Mouse (Mus musculus): Measurements from ENCODE around the gene Gm609. TPM values are rescaled to one million over a fixed set of nuclear protein-coding genes. Genes with fewer than 3 reads are reported as not detected.

Gene Gm609
- polyA plus RNA-seq, 1 experiment from 2014 or later: not detected

DNA sequence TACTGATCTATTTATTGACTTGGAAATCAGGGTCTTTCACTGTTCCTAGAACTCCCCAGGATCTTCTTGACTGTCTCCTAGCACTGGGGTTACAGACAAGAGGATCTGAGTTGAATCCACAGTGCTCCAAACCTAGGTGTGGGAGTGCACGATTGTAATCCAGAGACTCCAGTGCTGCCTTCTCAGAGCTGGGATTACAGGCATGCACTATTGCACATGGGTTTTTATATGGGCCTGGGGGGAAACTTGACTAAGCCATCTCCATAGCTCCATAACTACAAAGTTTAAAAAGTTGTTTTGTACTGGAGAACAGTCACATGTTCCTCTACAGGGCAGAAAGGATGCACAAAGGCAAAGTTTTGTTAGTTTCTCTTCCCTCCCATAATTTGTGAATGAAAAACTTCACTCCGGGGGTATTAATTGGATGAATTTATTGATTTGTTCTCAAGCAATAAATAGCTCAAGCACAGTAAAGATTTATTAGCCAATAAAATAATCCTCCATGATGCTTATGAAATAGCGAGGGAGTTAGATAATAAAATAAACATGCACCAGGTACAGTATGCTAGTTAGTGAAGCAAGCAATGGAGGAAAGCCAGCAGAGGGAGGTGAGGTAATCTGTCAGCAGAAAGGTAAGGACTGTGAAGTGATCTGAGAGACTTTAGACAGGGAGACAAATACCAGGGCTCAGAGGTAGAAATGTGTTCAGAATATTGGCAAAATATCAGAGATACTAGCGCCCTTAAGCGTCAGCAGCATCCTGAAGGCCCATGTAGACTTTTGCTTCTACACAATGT lies 114.4 kb downstream of the Gm609 start:
- Histone ChIP-seq H3K9ac (no peak overlapping the region), H3K4me1 (ENCODE audit: insufficient read depth) (no peaks in the 10 kb centered on the region), H3K27me3 (ENCODE audit: insufficient read depth, low read length) (no peaks in the 10 kb centered on the region), H3K27ac (ENCODE audit: low read depth) (no peak overlapping the region), H3K4me2 (no peak overlapping the region), H3K9me3 (ENCODE audit: low read depth, low read length) (no peaks in the 10 kb centered on the region), H3K4me3 (ENCODE audit: low read depth, low read length) (no peak overlapping the region), H3K36me3 (ENCODE audit: insufficient read depth) (no peaks in the 10 kb centered on the region)
- no peak for DNase-seq
- TF ChIP-seq CTCF (IDR thresholded peaks at IDR 0.05; ENCODE audit: low read depth): no peak
- 82% methylated on average over 5 of the region's 5 CpGs for WGBS
- no peak for ATAC-seq (ENCODE audit: insufficient read depth)

DNA sequence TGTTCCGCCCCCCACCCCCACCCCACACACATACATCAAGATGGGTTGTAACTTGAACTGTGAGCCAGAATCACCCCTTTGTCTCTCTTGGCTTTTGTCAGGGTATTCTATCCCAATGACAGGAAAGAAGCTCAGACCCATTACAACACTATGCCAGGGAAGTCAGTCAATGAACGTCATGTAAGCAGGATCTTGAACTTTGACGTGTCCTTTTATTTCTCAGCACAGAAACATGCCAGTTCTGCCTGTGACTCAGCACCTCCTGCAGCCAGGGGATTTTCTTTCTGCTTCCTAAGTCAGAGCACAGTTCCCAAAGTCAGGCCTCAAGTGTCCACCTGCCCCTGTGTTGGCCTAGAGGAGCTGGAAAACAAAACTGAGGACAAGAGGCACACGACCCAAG lies 115.4 kb downstream of the Gm609 start:
- TF ChIP-seq CTCF (IDR thresholded peaks at IDR 0.05; ENCODE audit: low read depth): no peak
- H3K27ac ChIP-seq (ENCODE audit: low read depth): no peak overlapping the region
- no peak overlapping the region for H3K4me2 ChIP-seq
- ATAC-seq (ENCODE audit: insufficient read depth): no peak
- H3K4me1 ChIP-seq (ENCODE audit: insufficient read depth): no peaks in the 10 kb centered on the region
- H3K27me3 ChIP-seq (ENCODE audit: insufficient read depth, low read length): no peaks in the 10 kb centered on the region
- 85% methylated on average over 4 of the region's 4 CpGs for WGBS
- DNase-seq: no peak
- no peaks in the 10 kb centered on the region for H3K9me3 ChIP-seq (ENCODE audit: low read depth, low read length)
- H3K4me3 ChIP-seq (ENCODE audit: low read depth, low read length): no peak overlapping the region
- no peaks in the 10 kb centered on the region for H3K36me3 ChIP-seq (ENCODE audit: insufficient read depth)
- H3K9ac ChIP-seq: no peak overlapping the region

DNA sequence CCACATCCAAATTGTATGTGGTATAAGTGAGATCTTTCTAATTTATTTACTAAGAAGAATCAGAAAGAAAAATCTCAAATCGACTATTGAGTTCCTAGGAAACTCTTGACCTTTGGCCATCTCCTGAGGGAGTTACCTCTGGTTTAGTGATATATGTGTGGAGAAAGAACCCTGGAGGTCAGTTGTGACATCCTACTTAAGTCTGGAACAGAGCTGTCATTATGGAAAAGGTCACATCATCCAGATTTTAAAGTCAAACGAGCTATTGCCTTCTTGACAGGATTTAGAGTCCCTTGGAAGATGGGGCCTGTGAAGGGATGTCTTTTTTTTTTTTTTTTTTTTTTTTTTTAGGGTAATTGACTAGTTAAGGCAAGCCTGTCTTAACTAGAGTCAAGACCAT lies 116.0 kb downstream of the Gm609 start:
- ATAC-seq (ENCODE audit: insufficient read depth) (no peak), DNase-seq (no peak)
- H3K4me1 ChIP-seq (ENCODE audit: insufficient read depth): no peaks in the 10 kb centered on the region
- no peak overlapping the region for H3K27ac ChIP-seq (ENCODE audit: low read depth)
- no peaks in the 10 kb centered on the region for H3K36me3 ChIP-seq (ENCODE audit: insufficient read depth)
- no peaks in the 10 kb centered on the region for H3K27me3 ChIP-seq (ENCODE audit: insufficient read depth, low read length)
- no peak overlapping the region for H3K4me2 ChIP-seq
- H3K9me3 ChIP-seq (ENCODE audit: low read depth, low read length): no peaks in the 10 kb centered on the region
- WGBS: 46% methylated on average over 2 of the region's 2 CpGs
- no peak overlapping the region for H3K4me3 ChIP-seq (ENCODE audit: low read depth, low read length)
- no peak overlapping the region for H3K9ac ChIP-seq
- no peak for TF ChIP-seq CTCF (IDR thresholded peaks at IDR 0.05; ENCODE audit: low read depth)

DNA sequence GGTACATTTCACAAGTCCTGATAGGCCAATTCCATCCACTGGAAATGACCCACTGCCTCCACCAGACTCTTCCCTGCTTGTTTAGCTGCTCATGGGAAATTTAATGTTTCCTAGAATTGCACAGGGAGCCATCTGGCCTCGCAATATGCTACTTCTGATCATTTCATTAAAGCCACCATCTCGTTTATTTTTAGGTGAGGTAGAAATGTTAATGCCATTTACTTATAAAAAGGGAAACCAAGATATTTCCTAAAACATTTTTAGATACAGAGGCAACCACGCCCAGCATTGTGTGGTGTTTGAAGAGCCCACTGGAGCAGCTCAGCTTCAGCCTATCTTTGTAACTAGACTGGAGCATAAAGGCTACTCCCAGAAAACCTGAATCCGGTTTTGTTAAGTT lies 116.5 kb downstream of the Gm609 start:
- no peaks in the 10 kb centered on the region; the same call in 1 of the 2 replicates for H3K4me1 ChIP-seq (ENCODE audit: insufficient read depth)
- TF ChIP-seq CTCF (IDR thresholded peaks at IDR 0.05; ENCODE audit: low read depth): no peak
- no peak overlapping the region for H3K4me2 ChIP-seq
- H3K36me3 ChIP-seq (ENCODE audit: insufficient read depth): no peaks in the 10 kb centered on the region
- no peaks in the 10 kb centered on the region for H3K27me3 ChIP-seq (ENCODE audit: insufficient read depth, low read length)
- WGBS: 78% methylated on average over 4 of the region's 4 CpGs
- H3K9ac ChIP-seq: no peak overlapping the region
- no peak overlapping the region for H3K27ac ChIP-seq (ENCODE audit: low read depth)
- DNase-seq (no peak), ATAC-seq (ENCODE audit: insufficient read depth) (no peak)
- H3K4me3 ChIP-seq (ENCODE audit: low read depth, low read length): no peak overlapping the region
- H3K9me3 ChIP-seq (ENCODE audit: low read depth, low read length): no peaks in the 10 kb centered on the region

- H3K4me1 ChIP-seq (ENCODE audit: insufficient read depth): no peaks in the 10 kb centered on the region; the same call in 1 of the 2 replicates
- no peaks in the 10 kb centered on the region for H3K9me3 ChIP-seq (ENCODE audit: low read depth, low read length)
- no peak overlapping the region for H3K4me2 ChIP-seq
- ATAC-seq (ENCODE audit: insufficient read depth) (no peak), DNase-seq (peak; percentile 36)
- H3K27me3 ChIP-seq (ENCODE audit: insufficient read depth, low read length): no peaks in the 10 kb centered on the region
- no peak for TF ChIP-seq CTCF (IDR thresholded peaks at IDR 0.05; ENCODE audit: low read depth)
- H3K4me3 ChIP-seq (ENCODE audit: low read depth, low read length): no peak overlapping the region
- H3K9ac ChIP-seq: no peak overlapping the region
- H3K27ac ChIP-seq (ENCODE audit: low read depth): no peak overlapping the region
- H3K36me3 ChIP-seq (ENCODE audit: insufficient read depth): no peaks in the 10 kb centered on the region
- WGBS: 41% methylated on average over 2 of the region's 2 CpGs
These were observed 117.1 kb downstream of the Gm609 start for GRCm38 (mm10) chr16:45375506-45376225.

- Histone ChIP-seq H3K36me3 (ENCODE audit: insufficient read depth) (no peaks in the 10 kb centered on the region), H3K27ac (ENCODE audit: low read depth) (no peak overlapping the region), H3K4me1 (ENCODE audit: insufficient read depth) (no peaks in the 10 kb centered on the region; the same call in 1 of the 2 replicates), H3K9me3 (ENCODE audit: low read depth, low read length) (no peaks in the 10 kb centered on the region), H3K27me3 (ENCODE audit: insufficient read depth, low read length) (no peaks in the 10 kb centered on the region), H3K4me3 (ENCODE audit: low read depth, low read length) (no peak overlapping the region), H3K4me2 (no peak overlapping the region), H3K9ac (no peak overlapping the region)
- 76% methylated on average over 2 of the region's 2 CpGs for WGBS
- DNase-seq (no peak), ATAC-seq (ENCODE audit: insufficient read depth) (no peak)
- no peak for TF ChIP-seq CTCF (IDR thresholded peaks at IDR 0.05; ENCODE audit: low read depth)
These were observed 118.7 kb downstream of the Gm609 start for GRCm38 (mm10) chr16:45374074-45374473.

- H3K4me1 ChIP-seq (ENCODE audit: insufficient read depth): no peaks in the 10 kb centered on the region; the same call in 1 of the 2 replicates
- no peak overlapping the region for H3K27ac ChIP-seq (ENCODE audit: low read depth)
- no peak overlapping the region for H3K4me3 ChIP-seq (ENCODE audit: low read depth, low read length)
- no peaks in the 10 kb centered on the region for H3K36me3 ChIP-seq (ENCODE audit: insufficient read depth)
- no peak overlapping the region for H3K4me2 ChIP-seq
- no peak overlapping the region for H3K9ac ChIP-seq
- TF ChIP-seq CTCF (IDR thresholded peaks at IDR 0.05; ENCODE audit: low read depth): no peak
- ATAC-seq (ENCODE audit: insufficient read depth): no peak
- DNase-seq: peak; percentile 27
- WGBS: 68% methylated on average over 1 of the region's 1 CpGs
- H3K9me3 ChIP-seq (ENCODE audit: low read depth, low read length): no peaks in the 10 kb centered on the region
- no peaks in the 10 kb centered on the region for H3K27me3 ChIP-seq (ENCODE audit: insufficient read depth, low read length)
These were observed 121.7 kb downstream of the Gm609 start for GRCm38 (mm10) chr16:45371076-45371475.
